Mouse (Mus musculus) heart, embryonic 13.5 days (tissue): Measurements from ENCODE around the gene Bsph2. TPM values are rescaled to one million over a fixed set of nuclear protein-coding genes. Genes with fewer than 3 reads are reported as not detected.

Experiments used
- ATAC-seq: fragments of 200-750 bp; cut with Nextera tagmentation; 2 replicates; pipeline ENCODE4 v1.8.0; 2017; ENCODE audit warnings: moderate TSS enrichment; ENCODE audit not compliant: insufficient number of reproducible peaks, low FRiP score, low TSS enrichment; ENCODE audit errors: extremely low read depth
- H3K27ac ChIP-seq: fragments of 300-500 bp; sonication (generic); replicated peaks from 2 replicates; pipeline ENCODE4 v1.5.1; 2015; ENCODE audit warnings: moderate library complexity, mild to moderate bottlenecking, inconsistent platforms
- H3K27me3 ChIP-seq: fragments of 300-500 bp; sonication (generic); replicated peaks from 2 replicates; pipeline ENCODE4 v1.6.1; 2015; ENCODE audit warnings: mild to moderate bottlenecking, inconsistent platforms
- H3K36me3 ChIP-seq: fragments of 300-500 bp; sonication (generic); 2 replicates; pipeline ENCODE4 v1.6.1; 2015; ENCODE audit warnings: mild to moderate bottlenecking, inconsistent platforms
- H3K4me1 ChIP-seq: fragments of 300-500 bp; sonication (generic); 2 replicates; pipeline ENCODE4 v1.6.1; 2015; ENCODE audit warnings: inconsistent platforms
- H3K4me2 ChIP-seq: fragments of 300-500 bp; sonication (generic); 2 replicates; pipeline ENCODE4 v1.6.1; 2015; ENCODE audit warnings: inconsistent platforms, mild to moderate bottlenecking, moderate library complexity
- H3K4me3 ChIP-seq: fragments of 300-500 bp; sonication (generic); 2 replicates; pipeline ENCODE4 v1.5.1; 2015; ENCODE audit warnings: moderate library complexity, mild to moderate bottlenecking, inconsistent platforms
- H3K9ac ChIP-seq: fragments of 300-500 bp; sonication (generic); 2 replicates; pipeline ENCODE4 v1.6.1; 2015; ENCODE audit warnings: inconsistent platforms, mild to moderate bottlenecking, moderate library complexity
- H3K9me3 ChIP-seq: fragments of 300-500 bp; sonication (generic); 2 replicates; pipeline ENCODE4 v1.6.1; 2016; ENCODE audit warnings: inconsistent platforms
- WGBS: fragments of 180-500 bp; shearing (Covaris S2); methylation state at CpG from one replicate; pipeline ENCODE4 v1.1.7; 2015; ENCODE audit warnings: mixed read lengths; 5-methylcytosine and 5-hydroxymethylcytosine counted together
- polyA plus RNA-seq: library from polyadenylated mRNA; unstranded; fragments of >200 nt; fragmentation: Nextera tagmentation; extraction: Ambion mirVana; gene quantifications from 2 replicates; pipeline ENCODE4 v1.2.1, GENCODE M21; 2015

Gene Bsph2
- polyA plus RNA-seq, result not detected in 2 replicates

DNA sequence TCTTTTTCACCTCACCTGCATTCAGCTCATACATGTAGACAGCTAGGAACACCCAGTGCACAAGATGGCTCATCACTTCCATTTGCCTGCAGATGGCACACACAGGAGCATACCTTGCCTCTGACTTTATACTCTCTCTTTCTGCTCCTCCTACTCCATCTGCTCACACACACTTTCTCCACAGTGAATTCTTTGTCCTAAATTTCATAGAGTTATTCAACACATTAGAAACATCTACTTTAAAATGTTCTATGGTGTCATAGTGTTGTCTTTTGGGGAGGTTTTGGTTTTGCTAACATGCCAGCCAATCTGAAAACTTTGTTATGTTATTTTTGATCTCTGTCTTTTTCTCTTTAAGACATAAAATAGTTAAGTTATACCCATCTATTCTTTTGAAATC is at the start of gene Bsph2:
Gene Bsph2 (minus strand): TSS at position 101 of the 400 bp plus-strand sequence.
- Histone ChIP-seq H3K4me2 (no peak within 1 kb of the TSS), H3K4me1 (no peaks in the 10 kb centered on the region)
- ATAC-seq, result no peak

DNA sequence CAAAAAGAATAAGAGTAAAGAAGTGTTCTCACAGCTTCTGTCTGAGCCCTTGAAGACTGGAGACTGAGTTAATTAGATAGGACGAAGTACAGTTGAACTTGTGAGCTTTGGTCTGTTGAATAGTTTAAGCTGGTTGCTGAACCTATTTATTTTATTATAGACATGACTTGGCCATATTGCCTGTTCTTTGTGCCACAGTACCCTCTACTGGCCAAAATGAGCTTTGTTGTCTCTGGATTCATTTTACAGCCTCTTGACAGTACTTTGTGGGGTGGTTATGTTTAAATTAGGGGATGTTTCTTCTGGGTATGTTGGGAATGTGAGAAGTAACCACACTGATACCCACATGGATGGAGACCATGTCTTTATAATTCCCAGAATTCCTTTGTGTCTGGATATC is 59.3 kb downstream of the Bsph2 start:
- H3K4me2 ChIP-seq, result no peak overlapping the region
- H3K4me1 ChIP-seq, result no peaks in the 10 kb centered on the region
- ATAC-seq, result no peak
- H3K4me3 ChIP-seq, result no peak overlapping the region
- no peaks in the 10 kb centered on the region for H3K27me3 ChIP-seq
- H3K9ac ChIP-seq, result no peak overlapping the region
- WGBS, result 41% methylated on average over 1 of the region's 1 CpGs
- H3K9me3 ChIP-seq, result 0 out of 2 replicates have a peak, but pooled peaks cover 9% of the 10 kb centered on the region
- H3K27ac ChIP-seq, result no peak overlapping the region
- H3K36me3 ChIP-seq, result no peaks in the 10 kb centered on the region

More for the DNA sequence above, at the start of gene Bsph2:
- Histone ChIP-seq H3K4me3 (no peak within 1 kb of the TSS), H3K9me3 (peaks cover 13% of the 10 kb centered on the region), H3K27ac (no peak within 1 kb of the TSS), H3K27me3 (no peaks in the 10 kb centered on the region), H3K36me3 (no peaks in the 10 kb centered on the region), H3K9ac (no peak within 1 kb of the TSS)

Other genes starting within 250 kb of the Bsph2 start
- gene Pla2g4c, start 246.4 kb downstream of the Bsph2 start, polyA plus RNA-seq, result 0.51 and 0.65 TPM in 2 replicates
- gene Cabp5, start 172.9 kb downstream of the Bsph2 start, polyA plus RNA-seq, result not detected in 2 replicates
- not detected in 2 replicates for gene Bsph1, start 120.2 kb downstream of the Bsph2 start, polyA plus RNA-seq
- not detected in 2 replicates for gene Sult2a5, start 52.9 kb upstream of the Bsph2 start, polyA plus RNA-seq
- not detected in 2 replicates for gene Sult2a2, start 162.4 kb upstream of the Bsph2 start, polyA plus RNA-seq